Mouse (Mus musculus) forebrain, postnatal 0 days (tissue): ENCODE measurements at regions not wholly inside any gene's neighbourhood (a gene's known extent, or its start where the extent isn't known, plus 50 kb on each side); places are given as distances from the start of the nearest gene placed in this dataset.
A peak's percentile ranks its signal among the peaks of the same experiment; 100 is the strongest.

ENCODE experiments used
- ATAC-seq: fragments of 200-750 bp; cut with Nextera tagmentation; 2 replicates; pipeline ENCODE4 v1.8.0; 2017; ENCODE audit warnings: mild to moderate bottlenecking, moderate library complexity
- DNase-seq: peaks from one replicate; pipeline ENCODE4 v3.0.0-alpha.2; 2015
- H3K27ac ChIP-seq: fragments of 300-500 bp; sonication (generic); 2 replicates; pipeline ENCODE4 v1.5.1; 2014; ENCODE audit warnings: low read depth, mild to moderate bottlenecking, antibody characterized with exemption, low read length, moderate library complexity, mixed read lengths
- H3K27me3 ChIP-seq: fragments of 300-500 bp; sonication (generic); 2 replicates; pipeline ENCODE4 v1.6.1; 2014; ENCODE audit warnings: mild to moderate bottlenecking, low read length, mixed read lengths; ENCODE audit not compliant: insufficient read depth
- H3K36me3 ChIP-seq: fragments of 300-500 bp; sonication (generic); 2 replicates; pipeline ENCODE4 v1.6.1; 2014; ENCODE audit warnings: mild to moderate bottlenecking, moderate library complexity; ENCODE audit not compliant: insufficient read depth
- H3K4me1 ChIP-seq: fragments of 300-500 bp; sonication (generic); 2 replicates; pipeline ENCODE4 v1.6.1; 2014; ENCODE audit warnings: antibody characterized with exemption; ENCODE audit not compliant: insufficient read depth
- H3K4me2 ChIP-seq: fragments of 300-500 bp; sonication (generic); 2 replicates; pipeline ENCODE4 v1.6.1; 2014; ENCODE audit warnings: low read depth, mild to moderate bottlenecking, moderate library complexity
- H3K4me3 ChIP-seq: fragments of 300-500 bp; sonication (generic); 2 replicates; pipeline ENCODE4 v1.5.1; 2014; ENCODE audit warnings: low read depth, low read length, mixed read lengths
- H3K9ac ChIP-seq: fragments of 300-500 bp; sonication (generic); 2 replicates; pipeline ENCODE4 v1.6.1; 2014; ENCODE audit warnings: mild to moderate bottlenecking
- H3K9me3 ChIP-seq: fragments of 300-500 bp; sonication (generic); 2 replicates; pipeline ENCODE4 v1.6.1; 2016; ENCODE audit warnings: low read length
- CTCF ChIP-seq: sonication (generic); IDR thresholded peaks from 2 replicates; pipeline ENCODE4 v1.5.1; 2016; ENCODE audit warnings: antibody characterized with exemption, control low read depth, low read depth
- WGBS: fragments of 180-500 bp; shearing (Covaris S2); extraction: QIAGEN DNeasy Blood & Tissue Kit; methylation state at CpG from one replicate; pipeline ENCODE4 v1.1.7; 2014; 5-methylcytosine and 5-hydroxymethylcytosine counted together

DNA sequence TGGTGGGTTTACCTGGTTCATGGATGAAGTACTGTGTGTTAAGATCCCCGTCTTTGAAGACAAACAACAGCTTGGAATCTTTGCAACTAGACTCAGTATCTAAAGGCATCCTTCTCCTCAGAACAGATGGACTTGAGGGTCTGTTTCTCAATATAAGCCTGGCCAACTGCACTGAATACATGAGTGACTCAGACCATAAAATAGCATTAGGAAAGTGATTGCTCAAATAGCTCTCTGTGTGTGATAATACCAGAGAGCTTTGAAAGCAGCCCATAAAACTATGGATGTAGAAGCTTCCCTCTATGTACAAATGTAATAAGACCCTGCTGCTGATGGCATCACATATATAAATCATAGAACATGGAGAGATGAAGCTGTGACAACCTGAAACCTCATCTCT is 78.3 kb upstream of the Zc3h12c start:
- no peak for DNase-seq
- no peak for TF ChIP-seq CTCF
- WGBS: 73% methylated on average over 1 of the region's 1 CpGs
- H3K9me3 ChIP-seq: no peaks in the 10 kb centered on the region
- no peaks in the 10 kb centered on the region for H3K27me3 ChIP-seq
- no peak overlapping the region for H3K4me2 ChIP-seq
- no peak overlapping the region for H3K9ac ChIP-seq
- H3K4me1 ChIP-seq: 0 out of 2 replicates have a peak, but pooled peaks cover 3% of the 10 kb centered on the region
- H3K27ac ChIP-seq: no peak overlapping the region
- no peak overlapping the region for H3K4me3 ChIP-seq
- no peaks in the 10 kb centered on the region for H3K36me3 ChIP-seq
- no peak for ATAC-seq

GRCm38 (mm10) chr9:52244081-52244480 is 75.7 kb upstream of the Zc3h12c start:
- ATAC-seq: peak; percentile 73
- peak overlapping the region; percentile 35; the same call in 1 of the 2 replicates for H3K27ac ChIP-seq

DNA sequence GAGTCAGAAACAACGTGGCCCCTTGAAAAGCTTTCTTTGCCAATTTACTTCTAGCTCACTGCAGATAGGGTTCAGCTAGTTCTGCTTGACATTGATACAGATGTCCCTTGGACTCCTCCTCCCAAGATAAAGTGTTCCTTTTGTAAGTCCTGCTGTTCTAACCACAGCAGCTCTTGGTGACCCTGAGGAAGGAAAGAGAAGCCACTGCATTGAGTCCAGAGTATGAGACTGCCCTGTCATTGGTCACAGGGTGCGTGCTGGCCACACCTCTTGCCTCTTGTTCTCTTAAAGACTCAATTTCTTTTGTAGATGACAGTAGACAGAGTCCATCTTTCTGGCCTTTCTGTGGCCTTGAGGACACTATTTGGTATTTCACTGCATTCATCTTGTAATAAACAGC is 74.7 kb upstream of the Zc3h12c start:
- 86% methylated on average over 2 of the region's 2 CpGs for WGBS

More at GRCm38 (mm10) chr9:52244081-52244480, 75.7 kb upstream of the Zc3h12c start:
- no peak overlapping the region for H3K4me3 ChIP-seq
- no peaks in the 10 kb centered on the region for H3K27me3 ChIP-seq
- no peak for TF ChIP-seq CTCF
- no peaks in the 10 kb centered on the region for H3K36me3 ChIP-seq
- no peak for DNase-seq
- 0 out of 2 replicates have a peak, but pooled peaks cover 3% of the 10 kb centered on the region for H3K4me1 ChIP-seq
- WGBS: 47% methylated on average over 12 of the region's 12 CpGs
- no peak overlapping the region; the same call in 1 of the 2 replicates for H3K4me2 ChIP-seq
- no peaks in the 10 kb centered on the region for H3K9me3 ChIP-seq
- no peak overlapping the region for H3K9ac ChIP-seq

GRCm38 (mm10) chr9:52241577-52241976 is 73.2 kb upstream of the Zc3h12c start:
- Histone ChIP-seq H3K36me3 (no peaks in the 10 kb centered on the region), H3K27me3 (no peaks in the 10 kb centered on the region), H3K4me3 (no peak overlapping the region), H3K4me1 (0 out of 2 replicates have a peak, but pooled peaks cover 3% of the 10 kb centered on the region), H3K9me3 (no peaks in the 10 kb centered on the region), H3K4me2 (no peak overlapping the region), H3K9ac (no peak overlapping the region), H3K27ac (no peak overlapping the region)
- no peak for TF ChIP-seq CTCF
- ATAC-seq (no peak), DNase-seq (no peak)
- 43% methylated on average over 4 of the region's 4 CpGs for WGBS

More for the DNA sequence above, 74.7 kb upstream of the Zc3h12c start:
- H3K4me2 ChIP-seq: no peak overlapping the region
- H3K4me1 ChIP-seq: 0 out of 2 replicates have a peak, but pooled peaks cover 3% of the 10 kb centered on the region
- no peaks in the 10 kb centered on the region for H3K27me3 ChIP-seq
- no peak overlapping the region for H3K9ac ChIP-seq
- H3K4me3 ChIP-seq: no peak overlapping the region
- H3K27ac ChIP-seq: no peak overlapping the region
- no peaks in the 10 kb centered on the region for H3K9me3 ChIP-seq
- no peak for ATAC-seq
- no peak for DNase-seq
- no peaks in the 10 kb centered on the region for H3K36me3 ChIP-seq
- no peak for TF ChIP-seq CTCF

GRCm38 (mm10) chr9:52240585-52241320 is 72.4 kb upstream of the Zc3h12c start:
- H3K27ac ChIP-seq: no peak overlapping the region
- no peak overlapping the region for H3K4me2 ChIP-seq
- no peak for ATAC-seq
- H3K4me3 ChIP-seq: no peak overlapping the region
- H3K36me3 ChIP-seq: no peaks in the 10 kb centered on the region
- 0 out of 2 replicates have a peak, but pooled peaks cover 3% of the 10 kb centered on the region for H3K4me1 ChIP-seq
- no peaks in the 10 kb centered on the region for H3K27me3 ChIP-seq
- no peak for TF ChIP-seq CTCF
- H3K9me3 ChIP-seq: no peaks in the 10 kb centered on the region
- DNase-seq: no peak
- 55% methylated on average over 12 of the region's 12 CpGs for WGBS
- no peak overlapping the region for H3K9ac ChIP-seq

DNA sequence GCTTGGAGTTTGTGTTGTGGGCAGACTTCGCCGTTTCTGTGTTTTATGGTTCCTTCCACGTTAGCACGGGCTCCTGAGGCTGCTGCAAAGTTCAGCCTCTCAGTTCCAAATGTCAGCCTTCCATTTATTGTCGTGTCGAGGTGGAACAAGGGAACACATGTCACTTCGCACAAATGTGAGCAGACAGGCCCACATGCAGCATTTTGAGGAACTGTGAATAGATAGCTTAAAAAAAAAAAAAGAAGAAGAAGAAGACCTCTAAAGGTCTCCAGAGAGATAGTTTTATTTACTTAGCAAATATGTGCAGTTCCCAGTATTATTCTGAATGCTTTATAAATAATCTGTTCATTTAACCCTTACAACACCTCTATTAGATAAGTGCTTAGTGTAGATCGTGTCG is 66.4 kb upstream of the Zc3h12c start:
- WGBS: 75% methylated on average over 9 of the region's 9 CpGs
- no peak for TF ChIP-seq CTCF
- Histone ChIP-seq H3K4me2 (no peak overlapping the region), H3K4me1 (no peaks in the 10 kb centered on the region; the same call in 1 of the 2 replicates), H3K36me3 (no peaks in the 10 kb centered on the region), H3K9ac (no peak overlapping the region), H3K4me3 (no peak overlapping the region), H3K27ac (no peak overlapping the region), H3K27me3 (no peaks in the 10 kb centered on the region), H3K9me3 (no peaks in the 10 kb centered on the region)
- no peak for DNase-seq
- no peak for ATAC-seq

- Histone ChIP-seq H3K27ac (no peak overlapping the region), H3K4me2 (no peak overlapping the region), H3K9me3 (no peaks in the 10 kb centered on the region), H3K4me1 (no peaks in the 10 kb centered on the region; the same call in 1 of the 2 replicates), H3K9ac (no peak overlapping the region), H3K4me3 (no peak overlapping the region), H3K27me3 (no peaks in the 10 kb centered on the region), H3K36me3 (no peaks in the 10 kb centered on the region)
- DNase-seq: no peak
- ATAC-seq: no peak
- 87% methylated on average over 9 of the region's 9 CpGs for WGBS
- no peak for TF ChIP-seq CTCF
Observed at GRCm38 (mm10) chr9:52229589-52229988, 61.2 kb upstream of the Zc3h12c start.
